Mouse (Mus musculus) intestine, embryonic 16.5 days (tissue): ENCODE measurements around the gene Cped1. TPM values are rescaled to one million over a fixed set of nuclear protein-coding genes. Genes with fewer than 3 reads are reported as not detected.
"Not testable (repeated sequence)": the region's sequence is repeated elsewhere in the genome, so short reads cannot be mapped to it uniquely, and the experiment has no call there.

Source experiments
- ATAC-seq: fragments of 200-750 bp; cut with Nextera tagmentation; 2 replicates; pipeline ENCODE4 v1.8.0; 2017; ENCODE audit warnings: moderate TSS enrichment, moderate library complexity
- H3K27ac ChIP-seq: fragments of 300-500 bp; sonication (generic); 2 replicates; pipeline ENCODE4 v1.5.1; 2014; ENCODE audit warnings: mild to moderate bottlenecking, low read length
- H3K27me3 ChIP-seq: fragments of 300-500 bp; sonication (generic); replicated peaks from 2 replicates; pipeline ENCODE4 v1.6.1; 2014; ENCODE audit warnings: low read length, control low read depth, mixed read lengths; ENCODE audit not compliant: control insufficient read depth, insufficient read depth
- H3K36me3 ChIP-seq: fragments of 300-500 bp; sonication (generic); 2 replicates; pipeline ENCODE4 v1.6.1; 2014; ENCODE audit warnings: low read length, control low read depth; ENCODE audit not compliant: control insufficient read depth, insufficient read depth
- H3K4me1 ChIP-seq: fragments of 300-500 bp; sonication (generic); 2 replicates; pipeline ENCODE4 v1.6.1; 2014; ENCODE audit warnings: low read length, control low read depth, mixed read lengths; ENCODE audit not compliant: control insufficient read depth, insufficient read depth
- H3K4me2 ChIP-seq: fragments of 300-500 bp; sonication (generic); 2 replicates; pipeline ENCODE4 v1.6.1; 2014; ENCODE audit warnings: low read depth, low read length, control low read depth
- H3K4me3 ChIP-seq: fragments of 300-500 bp; sonication (generic); 2 replicates; pipeline ENCODE4 v1.5.1; 2014; ENCODE audit warnings: mild to moderate bottlenecking, low read length
- H3K9ac ChIP-seq: fragments of 300-500 bp; sonication (generic); 2 replicates; pipeline ENCODE4 v1.6.1; 2014; ENCODE audit warnings: low read depth, low read length
- H3K9me3 ChIP-seq: fragments of 300-500 bp; sonication (generic); 2 replicates; pipeline ENCODE4 v1.6.1; 2016; ENCODE audit warnings: low read length, control low read depth; ENCODE audit not compliant: control insufficient read depth
- WGBS: fragments of 180-500 bp; shearing (Covaris S2); extraction: QIAGEN DNeasy Blood & Tissue Kit; methylation state at CpG from one replicate; pipeline ENCODE4 v1.1.7; 2014; 5-methylcytosine and 5-hydroxymethylcytosine counted together
- polyA plus RNA-seq: library from polyadenylated mRNA; unstranded; fragments of >200 nt; fragmentation: Nextera tagmentation; extraction: Ambion mirVana; gene quantifications from 2 replicates; pipeline ENCODE4 v1.2.1, GENCODE M21; 2015

Gene Cped1
- polyA plus RNA-seq, 1 experiment from 2014 or later: 17.6 TPM

- 93% methylated on average over 3 of the region's 3 CpGs for WGBS
- H3K4me1 ChIP-seq: no peaks in the 10 kb centered on the region
- no peak overlapping the region for H3K27ac ChIP-seq
- H3K36me3 ChIP-seq: no peaks in the 10 kb centered on the region
- no peak overlapping the region for H3K9ac ChIP-seq
- H3K4me3 ChIP-seq: no peak overlapping the region
- no peak for ATAC-seq
- no peaks in the 10 kb centered on the region for H3K27me3 ChIP-seq
- no peaks in the 10 kb centered on the region for H3K9me3 ChIP-seq
- H3K4me2 ChIP-seq: no peak overlapping the region
These were observed 118.0 kb downstream of the Cped1 start for GRCm38 (mm10) chr6:22103713-22104112.

- Histone ChIP-seq H3K4me2 (no peak overlapping the region), H3K4me3 (no peak overlapping the region), H3K27ac (no peak overlapping the region), H3K9me3 (no peaks in the 10 kb centered on the region), H3K4me1 (no peaks in the 10 kb centered on the region), H3K36me3 (no peaks in the 10 kb centered on the region), H3K9ac (no peak overlapping the region), H3K27me3 (no peaks in the 10 kb centered on the region)
- 34% methylated on average over 8 of the region's 8 CpGs for WGBS
- ATAC-seq: no peak
These were observed 118.5 kb downstream of the Cped1 start for GRCm38 (mm10) chr6:22104211-22104610.

- 66% methylated on average over 6 of the region's 6 CpGs for WGBS
- Histone ChIP-seq H3K4me2 (no peak overlapping the region), H3K36me3 (no peaks in the 10 kb centered on the region), H3K9me3 (no peaks in the 10 kb centered on the region), H3K9ac (no peak overlapping the region), H3K4me1 (no peaks in the 10 kb centered on the region), H3K4me3 (no peak overlapping the region), H3K27ac (no peak overlapping the region), H3K27me3 (no peaks in the 10 kb centered on the region)
- no peak for ATAC-seq
These were observed 128.4 kb downstream of the Cped1 start for GRCm38 (mm10) chr6:22114079-22114478.

DNA sequence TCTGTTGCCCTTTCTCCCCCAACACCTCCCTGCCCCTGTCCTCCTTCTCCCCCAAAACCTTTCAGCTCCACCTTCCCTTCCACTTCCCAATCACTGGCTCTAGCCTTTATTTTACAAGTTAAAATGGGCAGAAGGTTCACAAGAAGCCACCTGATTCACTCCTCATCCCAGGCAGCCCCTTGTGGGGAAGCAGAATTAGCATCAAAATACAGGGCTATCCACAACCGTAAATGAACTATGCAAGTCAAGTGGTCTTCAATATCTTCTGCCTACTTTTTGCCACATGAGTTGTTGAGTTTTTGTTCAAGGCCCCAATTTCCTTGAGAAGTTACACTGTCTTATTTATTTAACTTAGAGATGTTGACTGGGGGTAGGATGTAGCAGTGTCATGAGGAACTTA, 131.0 kb downstream of the Cped1 start:
- WGBS: 83% methylated on average over 1 of the region's 1 CpGs
- ATAC-seq: no peak
- Histone ChIP-seq H3K27ac (no peak overlapping the region), H3K4me3 (no peak overlapping the region), H3K36me3 (no peaks in the 10 kb centered on the region), H3K4me1 (no peaks in the 10 kb centered on the region), H3K27me3 (no peaks in the 10 kb centered on the region), H3K9ac (no peak overlapping the region), H3K4me2 (no peak overlapping the region), H3K9me3 (no peaks in the 10 kb centered on the region)

DNA sequence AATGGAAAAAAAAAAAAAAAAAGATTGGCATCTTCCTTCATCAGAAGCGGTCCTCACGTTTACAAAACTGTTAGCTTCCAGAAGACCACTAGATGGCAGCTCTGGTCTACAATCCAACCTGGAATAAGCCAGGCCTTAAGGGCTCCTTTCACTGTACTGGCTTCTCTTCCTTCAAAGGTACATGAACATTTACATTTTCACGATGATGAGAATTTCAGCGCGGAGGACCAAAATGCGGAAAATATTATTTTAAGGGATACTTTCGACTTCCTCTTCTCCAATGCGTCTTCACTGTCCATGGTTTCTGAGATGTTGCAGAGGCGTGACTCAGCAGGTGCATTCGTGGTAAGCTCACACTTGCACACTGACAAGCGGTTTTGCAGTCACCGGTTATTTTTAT, 136.4 kb downstream of the Cped1 start:
- Histone ChIP-seq H3K9me3 (no peaks in the 10 kb centered on the region), H3K4me3 (no peak overlapping the region), H3K36me3 (no peaks in the 10 kb centered on the region), H3K4me1 (no peaks in the 10 kb centered on the region), H3K9ac (no peak overlapping the region), H3K27me3 (no peaks in the 10 kb centered on the region), H3K4me2 (no peak overlapping the region), H3K27ac (no peak overlapping the region)
- ATAC-seq: no peak; the same call in 1 of the 2 replicates
- 38% methylated on average over 12 of the region's 12 CpGs for WGBS

- Histone ChIP-seq H3K9ac (no peak overlapping the region), H3K4me1 (no peaks in the 10 kb centered on the region), H3K4me2 (no peak overlapping the region), H3K4me3 (no peak overlapping the region), H3K9me3 (no peaks in the 10 kb centered on the region), H3K36me3 (no peaks in the 10 kb centered on the region), H3K27me3 (no peaks in the 10 kb centered on the region), H3K27ac (no peak overlapping the region)
- 79% methylated on average over 1 of the region's 1 CpGs for WGBS
- ATAC-seq: no peak
These were observed 137.0 kb downstream of the Cped1 start for GRCm38 (mm10) chr6:22122693-22123092.

DNA sequence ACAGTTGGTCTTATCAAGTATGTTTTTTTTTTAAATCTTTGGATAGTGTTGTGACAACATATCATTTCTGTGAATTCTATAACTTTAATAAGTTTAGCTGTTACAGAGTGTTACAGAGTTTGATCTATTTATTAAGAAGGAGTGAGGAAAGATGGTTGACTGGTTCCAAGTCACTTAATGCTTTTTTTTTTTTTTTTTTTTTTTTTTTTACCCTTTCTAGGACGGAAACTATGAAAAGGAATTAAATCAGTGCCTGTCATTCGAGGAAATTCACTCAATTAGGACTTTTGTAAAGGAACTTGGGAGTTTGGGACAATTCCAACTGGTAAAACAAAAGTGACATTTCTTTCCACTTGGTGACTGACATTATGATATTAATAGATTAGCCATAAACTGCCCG, 137.6 kb downstream of the Cped1 start:
- Histone ChIP-seq H3K4me2 (no peak overlapping the region), H3K9me3 (no peaks in the 10 kb centered on the region), H3K4me1 (no peaks in the 10 kb centered on the region), H3K9ac (no peak overlapping the region), H3K27ac (no peak overlapping the region), H3K4me3 (no peak overlapping the region), H3K27me3 (no peaks in the 10 kb centered on the region), H3K36me3 (no peaks in the 10 kb centered on the region)
- 58% methylated on average over 3 of the region's 3 CpGs for WGBS
- no peak for ATAC-seq

GRCm38 (mm10) chr6:22124575-22125330, 139.0 kb downstream of the Cped1 start:
- not testable (repeated sequence) for H3K27me3 ChIP-seq, H3K9ac ChIP-seq, H3K9me3 ChIP-seq, H3K36me3 ChIP-seq, H3K4me1 ChIP-seq, H3K4me3 ChIP-seq, H3K27ac ChIP-seq, ATAC-seq, H3K4me2 ChIP-seq
- 84% methylated on average over 23 of the region's 31 CpGs for WGBS

DNA sequence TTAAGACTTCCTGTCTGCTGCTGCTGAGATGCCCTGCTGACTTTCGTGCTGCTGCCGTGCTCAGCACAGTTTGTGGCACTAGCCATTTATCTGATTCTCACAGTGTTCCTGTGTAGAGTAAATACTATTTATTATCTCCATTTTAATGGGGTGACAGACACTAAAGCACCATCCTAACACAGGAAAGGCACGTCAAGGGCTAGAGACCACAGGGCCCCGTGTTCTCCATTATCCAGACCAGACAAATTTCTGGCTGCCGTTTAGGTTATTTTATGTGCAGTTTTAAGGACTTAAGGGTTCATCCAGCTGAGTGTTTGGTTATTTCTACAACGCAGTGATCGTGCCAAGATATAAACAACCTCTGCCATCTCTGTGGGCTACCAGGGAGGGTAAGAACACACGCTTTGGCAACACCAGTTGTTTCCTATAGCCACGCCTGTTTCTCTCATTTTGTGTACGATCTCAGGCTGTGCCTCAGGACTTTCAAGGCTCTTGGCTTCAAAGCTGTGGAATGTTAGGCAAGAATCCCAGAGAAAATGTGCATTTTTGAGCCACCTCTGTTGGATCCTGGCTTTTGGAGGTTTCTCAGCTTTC, 149.4 kb downstream of the Cped1 start:
- ATAC-seq: no peak
- H3K36me3 ChIP-seq: no peaks in the 10 kb centered on the region

More for the DNA sequence above, 149.4 kb downstream of the Cped1 start:
- WGBS: 43% methylated on average over 10 of the region's 10 CpGs
- Histone ChIP-seq H3K27me3 (no peaks in the 10 kb centered on the region), H3K9ac (no peak overlapping the region), H3K4me1 (no peaks in the 10 kb centered on the region), H3K27ac (no peak overlapping the region), H3K4me3 (no peak overlapping the region), H3K9me3 (no peaks in the 10 kb centered on the region), H3K4me2 (no peak overlapping the region)
